Comparison of ENCODE assay signal across 16 mouse cellular contexts in genomic region chr3:101236261-101236660, GRCm38 (mm10). TPM values are rescaled to one million over a fixed set of nuclear protein-coding genes. Genes with fewer than 3 reads are reported as not detected.
DNase-seq lines count a peak whose midpoint lies in the region; ATAC-seq and TF ChIP-seq lines count a peak whose summit lies in the region.
"Had no signal": no experiment of that assay in that cellular context is flagged by ENCODE, and none has a peak within 500 bp of the region (broad histone marks: within the 10 kb centered on the region; RNA-seq: fewer than 3 reads in every experiment).

No protein-coding gene starts in this region.

- H3K4me2 ChIP-seq in kidney, postnatal 0 days (ENCODE audit: low read length): peak overlapping the region; percentile 27; the same call in 1 of the 2 replicates

- no peaks in the 10 kb centered on the region for H3K36me3 ChIP-seq in kidney, postnatal 0 days (ENCODE audit: insufficient read depth, low read length)
- H3K36me3 ChIP-seq in forebrain, embryonic 10.5 days (replicated peaks): no peaks in the 10 kb centered on the region
- H3K36me3 ChIP-seq: heart, embryonic 10.5 days had no signal

- DNase-seq in kidney, postnatal 0 days (ENCODE audit: low spot score): peak; percentile 26
- no peak for DNase-seq in kidney, postnatal 14 days
- DNase-seq in Patski (ENCODE audit: low read depth, low spot score): peak; percentile 24
- DNase-seq in embryo, embryonic 11 days: peak; percentile 27
- DNase-seq in thymus, adult 18-20 months: peak; percentile 30 to 62
- DNase-seq in forebrain, embryonic 10.5 days (ENCODE audit: extremely low spot score, low spot score): no peak
- DNase-seq in right cerebral cortex, adult 2 months (ENCODE audit: low spot score in 2 of 2): no peak
- no peak for DNase-seq in gastrocnemius, postnatal 10 days
- DNase-seq: cerebellum, adult 18-20 months; right cerebral cortex, postnatal 14 days had no signal

- ATAC-seq in kidney, postnatal 0 days (replicated peaks; ENCODE audit: low FRiP score, low read depth): no peak
- peak; percentile 34 for ATAC-seq in Patski

- H3K27ac ChIP-seq in kidney, postnatal 0 days: no peak overlapping the region
- no peak overlapping the region for H3K27ac ChIP-seq in forebrain, embryonic 10.5 days
- H3K27ac ChIP-seq: heart, embryonic 10.5 days had no signal

- POLR2A ChIA-PET in Patski (lab: Charles Lee): no interaction called here

- peaks cover 14% of the 10 kb centered on the region; the same call in 1 of the 2 replicates for H3K4me1 ChIP-seq in kidney, postnatal 0 days (replicated peaks; ENCODE audit: insufficient read depth, low read length)
- peaks cover 15% of the 10 kb centered on the region for H3K4me1 ChIP-seq in forebrain, embryonic 10.5 days

- H3K9me3 ChIP-seq in kidney, postnatal 0 days (replicated peaks; ENCODE audit: low read length): no peaks in the 10 kb centered on the region
- H3K9me3 ChIP-seq in forebrain, embryonic 10.5 days: no peaks in the 10 kb centered on the region
- H3K9me3 ChIP-seq: heart, embryonic 10.5 days had no signal

- CTCF ChIA-PET in Patski (lab: Charles Lee): interaction anchor here (1.2 to 1.7 kb wide), 4 partner anchors 9 to 24 kb away, joined by 3 to 4 read pairs (median 4); no protein-coding TSS in a partner anchor

- in situ Hi-C loops in Patski (cut with MboI; ENCODE audit: low pct_unique_long_range_greater_than_20kb): no loop called here

- no peaks in the 10 kb centered on the region for H3K27me3 ChIP-seq in kidney, postnatal 0 days (ENCODE audit: insufficient read depth, low read length)
- no peaks in the 10 kb centered on the region for H3K27me3 ChIP-seq in Patski
- H3K27me3 ChIP-seq in forebrain, embryonic 10.5 days (ENCODE audit: poor library complexity, severe bottlenecking): no peaks in the 10 kb centered on the region

- H3K4me3 ChIP-seq in kidney, postnatal 0 days (replicated peaks; ENCODE audit: low read depth, low read length): no peak overlapping the region
- no peak overlapping the region for H3K4me3 ChIP-seq in forebrain, embryonic 10.5 days
- H3K4me3 ChIP-seq: heart, embryonic 10.5 days had no signal

- WGBS in kidney, postnatal 0 days: 10% methylated on average over 15 of the region's 15 CpGs
- WGBS in forebrain, embryonic 10.5 days: 76% methylated on average over 15 of the region's 15 CpGs

- TF ChIP-seq CTCF in kidney, postnatal 0 days (IDR thresholded peaks at IDR 0.05; ENCODE audit: low read depth): no peak
- no peak for TF ChIP-seq CTCF in Patski (IDR thresholded peaks at IDR 0.05)

- no peak overlapping the region for H3K9ac ChIP-seq in kidney, postnatal 0 days (ENCODE audit: low read depth, low read length)

RNA-seq across cellular contexts. Expression of gene Cd2, which starts 51.5 kb away (rescaled TPM):
- not detected in 2 replicates for polyA plus RNA-seq in kidney, postnatal 0 days (2015; fragmentation: Nextera tagmentation; extraction: Ambion mirVana)
- polyA plus RNA-seq in Patski (2021): not detected
- not detected in 2 replicates for polyA plus RNA-seq in forebrain, embryonic 10.5 days (2016; fragmentation: Nextera tagmentation; extraction: Ambion mirVana)
- total RNA-seq in gastrocnemius, postnatal 10 days (2021): under 1 TPM in 1 of 2 experiments, not detected in 1; 0.23 TPM
- total RNA-seq: layer of hippocampus, postnatal 25 days had no signal
- polyA plus RNA-seq: embryonic facial prominence, embryonic 11.5 days; forebrain, embryonic 11.5 days; neural tube, embryonic 11.5 days; stomach, embryonic 14.5 days had no signal

Comparison
In these comparisons a context has a peak if more than half of its experiments do, and no peak if none do; other contexts are left out.
1. DNase-seq: peak in kidney, postnatal 0 days (single experiment), Patski (single experiment), embryo, embryonic 11 days (single experiment) and thymus, adult 18-20 months (2 of 2); none in kidney, postnatal 14 days (single experiment), forebrain, embryonic 10.5 days (single experiment), right cerebral cortex, adult 2 months (0 of 2) and gastrocnemius, postnatal 10 days (single experiment).